ENCODE assay signal across 15 mouse cellular contexts in genomic region chr2:180033956-180034355, GRCm38 (mm10). TPM values are rescaled to one million over a fixed set of nuclear protein-coding genes. Genes with fewer than 3 reads are reported as not detected.
DNase-seq lines count a peak whose midpoint lies in the region; ATAC-seq and TF ChIP-seq lines count a peak whose summit lies in the region.
"Had no signal": no experiment of that assay in that cellular context is flagged by ENCODE, and none has a peak within 500 bp of the region (broad histone marks: within the 10 kb centered on the region; RNA-seq: fewer than 3 reads in every experiment).

No protein-coding gene starts in this region.

- no peak for ATAC-seq in kidney, embryonic 15.5 days (replicated peaks; ENCODE audit: low FRiP score)
- peak; percentile 35 for ATAC-seq in granulocyte monocyte progenitor cell, adult 5-6 weeks (replicated peaks; ENCODE audit: poor library complexity, severe bottlenecking)
- ATAC-seq: inflammation-experienced regulatory T-cells, adult 6 months; liver, postnatal 0 days had no signal

- H3K27ac ChIP-seq in kidney, embryonic 15.5 days: peak overlapping the region; percentile 37; the same call in 1 of the 2 replicates
- no peak overlapping the region for H3K27ac ChIP-seq in kidney, adult 2 months (ENCODE audit: insufficient read depth, low read depth, low read length)
- H3K27ac ChIP-seq: forebrain, embryonic 10.5 days; heart, embryonic 13.5 days had no signal

- no peak for TF ChIP-seq CTCF in kidney, adult 2 months (conservative IDR thresholded peaks at IDR 0.05; ENCODE audit: insufficient read depth, insufficient read length, low read depth, low read length)

- no peak overlapping the region for H3K9ac ChIP-seq in kidney, embryonic 15.5 days
- H3K9ac ChIP-seq: liver, postnatal 0 days had no signal

- no peaks in the 10 kb centered on the region for H3K27me3 ChIP-seq in kidney, embryonic 15.5 days
- no peaks in the 10 kb centered on the region for H3K27me3 ChIP-seq in kidney, adult 2 months (replicated peaks; ENCODE audit: control insufficient read depth, insufficient read depth, low read length)
- H3K27me3 ChIP-seq: heart, embryonic 13.5 days had no signal

- no peak for TF ChIP-seq POLR2A in kidney, adult 2 months (IDR thresholded peaks at IDR 0.05; ENCODE audit: low read depth, low read length)

- no peak for DNase-seq in kidney, adult 2 months
- DNase-seq in 3T3-L1 (ENCODE audit: low read depth, low spot score) (peak; percentile 82), MN1 (ENCODE audit: low spot score) (peak; percentile 26)
- DNase-seq in urinary bladder, adult 18-20 months (ENCODE audit: low spot score in 2 of 2): no peak
- no peak for DNase-seq in layer of hippocampus, postnatal 14 days (ENCODE audit: low spot score in 2 of 2)
- DNase-seq: cerebellum, postnatal 36 days; liver, postnatal 0 days; right cerebral cortex, postnatal 14 days; thymus, postnatal 4 days had no signal

- H3K36me3 ChIP-seq in kidney, embryonic 15.5 days: peaks cover 100% of the 10 kb centered on the region
- H3K36me3 ChIP-seq in kidney, adult 2 months (ENCODE audit: control insufficient read depth, insufficient read depth, low read length): peaks cover 11% of the 10 kb centered on the region

- H3K9me3 ChIP-seq in kidney, embryonic 15.5 days (replicated peaks): no peaks in the 10 kb centered on the region
- H3K9me3 ChIP-seq: forebrain, embryonic 10.5 days; heart, embryonic 13.5 days had no signal

- WGBS in kidney, embryonic 15.5 days: 49% methylated on average over 3 of the region's 3 CpGs
- 69% methylated on average over 3 of the region's 3 CpGs for WGBS in kidney, adult 2 months

- H3K4me1 ChIP-seq in kidney, embryonic 15.5 days: peaks cover 9% of the 10 kb centered on the region
- peaks cover 5% of the 10 kb centered on the region; the same call in 1 of the 2 replicates for H3K4me1 ChIP-seq in kidney, adult 2 months (ENCODE audit: control insufficient read depth, insufficient read depth, low read length)

- no peak overlapping the region for H3K4me2 ChIP-seq in kidney, embryonic 15.5 days
- H3K4me2 ChIP-seq: heart, embryonic 13.5 days; midbrain, embryonic 11.5 days had no signal

- H3K4me3 ChIP-seq in kidney, embryonic 15.5 days (replicated peaks): no peak overlapping the region
- no peak overlapping the region for H3K4me3 ChIP-seq in kidney, adult 2 months (ENCODE audit: insufficient read depth, low read depth, low read length)
- H3K4me3 ChIP-seq: forebrain, embryonic 10.5 days; heart, embryonic 13.5 days had no signal

RNA-seq across cellular contexts. Expression of gene Psma7, which starts 8.3 kb away (rescaled TPM):
- 615 and 646 TPM in 2 replicates for polyA plus RNA-seq in kidney, embryonic 15.5 days (2015; fragmentation: Nextera tagmentation; extraction: Ambion mirVana)
- 156 and 185 TPM in 2 replicates for polyA plus RNA-seq in kidney, adult 2 months (2012; rRNA removed)
- 385 and 398 TPM in 2 replicates for total RNA-seq in granulocyte monocyte progenitor cell, adult 5-6 weeks (2014; fragmentation: Nextera tagmentation)
- total RNA-seq in granulocyte monocyte progenitor cell, adult 5-6 weeks (2017): 503 and 523 TPM in 2 replicates
- total RNA-seq in layer of hippocampus, postnatal 14 days (2021): 100 to 1,000 TPM; 189 to 195 TPM

RNA-seq across cellular contexts. Expression of gene Ss18l1, which starts 8.4 kb away (rescaled TPM):
- polyA plus RNA-seq in kidney, embryonic 15.5 days (2015; fragmentation: Nextera tagmentation; extraction: Ambion mirVana): 6.3 and 6.4 TPM in 2 replicates
- polyA plus RNA-seq in kidney, adult 2 months (2012; rRNA removed): 6.7 and 7.5 TPM in 2 replicates
- 3.2 and 7.7 TPM in 2 replicates for total RNA-seq in granulocyte monocyte progenitor cell, adult 5-6 weeks (2014; fragmentation: Nextera tagmentation)
- 2.4 and 3.6 TPM in 2 replicates for total RNA-seq in granulocyte monocyte progenitor cell, adult 5-6 weeks (2017)
- 10 to 100 TPM; 37.8 to 39.7 TPM for total RNA-seq in layer of hippocampus, postnatal 14 days (2021)

RNA-seq across cellular contexts. Expression of gene Lsm14b, which starts 9.2 kb away (rescaled TPM):
- 9.5 and 10.1 TPM in 2 replicates for polyA plus RNA-seq in kidney, embryonic 15.5 days (2015; fragmentation: Nextera tagmentation; extraction: Ambion mirVana)
- polyA plus RNA-seq in kidney, adult 2 months (2012; rRNA removed): 27.2 and 29.5 TPM in 2 replicates
- 11.6 and 17.2 TPM in 2 replicates for total RNA-seq in granulocyte monocyte progenitor cell, adult 5-6 weeks (2014; fragmentation: Nextera tagmentation)
- 20.2 and 22.3 TPM in 2 replicates for total RNA-seq in granulocyte monocyte progenitor cell, adult 5-6 weeks (2017)
- total RNA-seq in layer of hippocampus, postnatal 14 days (2021): 100 to 1,000 TPM; 110 to 112 TPM

RNA-seq across cellular contexts. Expression of gene Mtg2, which starts 36.4 kb away (rescaled TPM):
- 26.4 TPM in 2 replicates for polyA plus RNA-seq in kidney, embryonic 15.5 days (2015; fragmentation: Nextera tagmentation; extraction: Ambion mirVana)
- 24.3 and 26.2 TPM in 2 replicates for polyA plus RNA-seq in kidney, adult 2 months (2012; rRNA removed)
- 15.8 and 17.7 TPM in 2 replicates for total RNA-seq in granulocyte monocyte progenitor cell, adult 5-6 weeks (2014; fragmentation: Nextera tagmentation)
- total RNA-seq in granulocyte monocyte progenitor cell, adult 5-6 weeks (2017): 13.1 and 19.1 TPM in 2 replicates
- 10 to 100 TPM; 15.7 to 16.3 TPM for total RNA-seq in layer of hippocampus, postnatal 14 days (2021)

RNA-seq across cellular contexts. Expression of gene Taf4, which starts 57.5 kb away (rescaled TPM):
- polyA plus RNA-seq in kidney, embryonic 15.5 days (2015; fragmentation: Nextera tagmentation; extraction: Ambion mirVana): 3.5 and 3.9 TPM in 2 replicates
- polyA plus RNA-seq in kidney, adult 2 months (2012; rRNA removed): 7.3 and 8.9 TPM in 2 replicates
- total RNA-seq in granulocyte monocyte progenitor cell, adult 5-6 weeks (2014; fragmentation: Nextera tagmentation): 12.6 and 17.2 TPM in 2 replicates
- total RNA-seq in granulocyte monocyte progenitor cell, adult 5-6 weeks (2017): 13.5 and 14.1 TPM in 2 replicates
- 10 to 100 TPM; 17.9 to 18.5 TPM for total RNA-seq in layer of hippocampus, postnatal 14 days (2021)

Comparison
In these comparisons a context has a peak if more than half of its experiments do, and no peak if none do; other contexts are left out.
1. DNase-seq: peak in 3T3-L1 (single experiment) and MN1 (single experiment); none in kidney, adult 2 months (single experiment), urinary bladder, adult 18-20 months (0 of 2) and layer of hippocampus, postnatal 14 days (0 of 2).
2. RNA of gene Ss18l1, which starts 8.4 kb away (total RNA-seq): 37.8 to 39.7 TPM in layer of hippocampus, postnatal 14 days; 2.4 to 7.7 TPM in granulocyte monocyte progenitor cell, adult 5-6 weeks; every median in the first group is over 4 times any median in the second.
3. RNA of gene Lsm14b, which starts 9.2 kb away (total RNA-seq): 110 to 112 TPM in layer of hippocampus, postnatal 14 days; 11.6 to 22.3 TPM in granulocyte monocyte progenitor cell, adult 5-6 weeks; every median in the first group is over 4 times any median in the second.